Mouse (Mus musculus) embryonic facial prominence, embryonic 14.5 days (tissue): ENCODE measurements around the gene Sh3bgr. TPM values are rescaled to one million over a fixed set of nuclear protein-coding genes. Genes with fewer than 3 reads are reported as not detected.

ENCODE experiments used
- ATAC-seq: fragments of 200-750 bp; cut with Nextera tagmentation; 2 replicates; pipeline ENCODE4 v1.8.0; 2017; ENCODE audit warnings: low read depth, moderate number of reproducible peaks, moderate TSS enrichment
- DNase-seq: peaks from one replicate; pipeline ENCODE4 v3.0.0-alpha.2; 2015; ENCODE audit warnings: low spot score
- H3K27ac ChIP-seq: fragments of 300-500 bp; sonication (generic); replicated peaks from 2 replicates; pipeline ENCODE4 v1.5.1; 2014; ENCODE audit warnings: low read depth, mild to moderate bottlenecking, low read length, moderate library complexity
- H3K27me3 ChIP-seq: fragments of 300-500 bp; sonication (generic); replicated peaks from 2 replicates; pipeline ENCODE4 v1.6.1; 2014; ENCODE audit warnings: low read length; ENCODE audit not compliant: control insufficient read depth, insufficient read depth
- H3K36me3 ChIP-seq: fragments of 300-500 bp; sonication (generic); 2 replicates; pipeline ENCODE4 v1.6.1; 2014; ENCODE audit warnings: low read length, mixed read lengths; ENCODE audit not compliant: control insufficient read depth, insufficient read depth
- H3K4me1 ChIP-seq: fragments of 300-500 bp; sonication (generic); 2 replicates; pipeline ENCODE4 v1.6.1; 2014; ENCODE audit warnings: antibody characterized with exemption, low read length; ENCODE audit not compliant: control insufficient read depth, insufficient read depth
- H3K4me2 ChIP-seq: fragments of 300-500 bp; sonication (generic); 2 replicates; pipeline ENCODE4 v1.6.1; 2014; ENCODE audit warnings: low read depth, mild to moderate bottlenecking, low read length, moderate library complexity, mixed read lengths
- H3K4me3 ChIP-seq: fragments of 300-500 bp; sonication (generic); 2 replicates; pipeline ENCODE4 v1.5.1; 2014; ENCODE audit warnings: low read depth, mild to moderate bottlenecking, low read length
- H3K9ac ChIP-seq: fragments of 300-500 bp; sonication (generic); 2 replicates; pipeline ENCODE4 v1.6.1; 2014; ENCODE audit warnings: low read depth, mild to moderate bottlenecking, low read length, moderate library complexity, mixed read lengths
- H3K9me3 ChIP-seq: fragments of 300-500 bp; sonication (generic); 2 replicates; pipeline ENCODE4 v1.6.1; 2016; ENCODE audit warnings: low read length; ENCODE audit not compliant: control insufficient read depth
- WGBS: fragments of 180-500 bp; shearing (Covaris S2); extraction: QIAGEN DNeasy Blood & Tissue Kit; methylation state at CpG from one replicate; pipeline ENCODE4 v1.1.7; 2014; 5-methylcytosine and 5-hydroxymethylcytosine counted together
- polyA plus RNA-seq: library from polyadenylated mRNA; unstranded; fragments of >200 nt; fragmentation: Nextera tagmentation; extraction: Ambion mirVana; gene quantifications from 2 replicates; pipeline ENCODE4 v1.2.1, GENCODE M21; 2014

Sh3bgr gene
- polyA plus RNA-seq, 1 experiment from 2014 or later: 40.9 TPM

GRCm38 (mm10) chr16:96191531-96192506, 8.4 kb upstream of the Sh3bgr start, which contains the start of gene Lca5l:
TSS of gene Lca5l (minus strand) at chr16:96192271.
- DNase-seq: peak; percentile 99
- Histone ChIP-seq H3K27me3 (peaks cover 5% of the 10 kb centered on the region; the same call in 1 of the 2 replicates), H3K27ac (peak within 1 kb of the TSS; percentile 52), H3K4me1 (peaks cover 6% of the 10 kb centered on the region; the same call in 1 of the 2 replicates), H3K9me3 (no peaks in the 10 kb centered on the region), H3K4me3 (peak within 1 kb of the TSS; percentile 92), H3K9ac (peak within 1 kb of the TSS; percentile 80), H3K36me3 (no peaks in the 10 kb centered on the region), H3K4me2 (peak within 1 kb of the TSS; percentile 84)
- peak; percentile 98 for ATAC-seq
- 1% methylated on average over 55 of the region's 77 CpGs for WGBS

- Histone ChIP-seq H3K9me3 (no peaks in the 10 kb centered on the region), H3K9ac (0 out of 2 replicates have a peak overlapping the region, but pooled peaks have one; percentile 37), H3K27ac (no peak overlapping the region), H3K4me2 (peak overlapping the region; percentile 48), H3K4me1 (peaks cover 5% of the 10 kb centered on the region; the same call in 1 of the 2 replicates), H3K36me3 (no peaks in the 10 kb centered on the region), H3K27me3 (no peaks in the 10 kb centered on the region), H3K4me3 (peak overlapping the region; percentile 7; the same call in 1 of the 2 replicates)
- 35% methylated on average over 8 of the region's 9 CpGs for WGBS
- DNase-seq: no peak
- ATAC-seq: peak; percentile 50; the same call in 1 of the 2 replicates
Measured at GRCm38 (mm10) chr16:96200702-96201028, 415 bp downstream of the Sh3bgr start.

- H3K4me1 ChIP-seq: peaks cover 5% of the 10 kb centered on the region; the same call in 1 of the 2 replicates
- no peak overlapping the region for H3K4me2 ChIP-seq
- no peak overlapping the region for H3K4me3 ChIP-seq
- no peak overlapping the region for H3K9ac ChIP-seq
- H3K9me3 ChIP-seq: no peaks in the 10 kb centered on the region
- no peaks in the 10 kb centered on the region for H3K27me3 ChIP-seq
- 58% methylated on average over 11 of the region's 11 CpGs for whole genome bisulfite sequencing
- H3K27ac ChIP-seq: no peak overlapping the region
- ATAC-seq: no peak
- peak; percentile 61 for DNase-seq
- no peaks in the 10 kb centered on the region for H3K36me3 ChIP-seq
Measured at GRCm38 (mm10) chr16:96201485-96202232, 1.4 kb downstream of the Sh3bgr start.

- H3K36me3 ChIP-seq: no peaks in the 10 kb centered on the region
- no peak overlapping the region for H3K4me2 ChIP-seq
- 0 out of 2 replicates have a peak, but pooled peaks cover 4% of the 10 kb centered on the region for H3K9me3 ChIP-seq
- no peak overlapping the region for H3K9ac ChIP-seq
- H3K4me3 ChIP-seq: no peak overlapping the region
- no peaks in the 10 kb centered on the region for H3K27me3 ChIP-seq
- H3K4me1 ChIP-seq: no peaks in the 10 kb centered on the region
- DNase-seq: peak; percentile 6
- WGBS: 55% methylated on average over 10 of the region's 10 CpGs
- ATAC-seq: no peak
- no peak overlapping the region for H3K27ac ChIP-seq
Measured at GRCm38 (mm10) chr16:96209789-96210188, 9.5 kb downstream of the Sh3bgr start.

GRCm38 (mm10) chr16:96210856-96211255, 10.6 kb downstream of the Sh3bgr start:
- H3K4me1 ChIP-seq: no peaks in the 10 kb centered on the region
- DNase-seq (no peak), ATAC-seq (no peak)
- H3K4me3 ChIP-seq: no peak overlapping the region
- H3K27me3 ChIP-seq: no peaks in the 10 kb centered on the region
- no peaks in the 10 kb centered on the region for H3K36me3 ChIP-seq
- WGBS: 88% methylated on average over 7 of the region's 7 CpGs
- H3K9me3 ChIP-seq: 0 out of 2 replicates have a peak, but pooled peaks cover 4% of the 10 kb centered on the region
- H3K4me2 ChIP-seq: no peak overlapping the region
- H3K9ac ChIP-seq: no peak overlapping the region
- H3K27ac ChIP-seq: no peak overlapping the region

GRCm38 (mm10) chr16:96213027-96213426, 12.8 kb downstream of the Sh3bgr start:
- H3K4me2 ChIP-seq: no peak overlapping the region
- no peak overlapping the region for H3K27ac ChIP-seq
- 0 out of 2 replicates have a peak, but pooled peaks cover 4% of the 10 kb centered on the region for H3K9me3 ChIP-seq
- DNase-seq: no peak
- 97% methylated on average over 4 of the region's 4 CpGs for WGBS
- H3K27me3 ChIP-seq: no peaks in the 10 kb centered on the region
- no peaks in the 10 kb centered on the region for H3K4me1 ChIP-seq
- H3K9ac ChIP-seq: no peak overlapping the region
- H3K4me3 ChIP-seq: no peak overlapping the region
- ATAC-seq: no peak
- no peaks in the 10 kb centered on the region for H3K36me3 ChIP-seq

GRCm38 (mm10) chr16:96221491-96221890, 21.2 kb downstream of the Sh3bgr start:
- no peak overlapping the region for H3K4me2 ChIP-seq
- H3K27me3 ChIP-seq: no peaks in the 10 kb centered on the region
- H3K9ac ChIP-seq: no peak overlapping the region
- no peak for DNase-seq
- WGBS: 70% methylated on average over 5 of the region's 5 CpGs
- no peaks in the 10 kb centered on the region for H3K36me3 ChIP-seq
- H3K9me3 ChIP-seq: no peaks in the 10 kb centered on the region
- no peak overlapping the region for H3K27ac ChIP-seq
- no peak for ATAC-seq
- H3K4me3 ChIP-seq: no peak overlapping the region
- no peaks in the 10 kb centered on the region for H3K4me1 ChIP-seq

GRCm38 (mm10) chr16:96221959-96222358, 21.7 kb downstream of the Sh3bgr start:
- no peak overlapping the region for H3K9ac ChIP-seq
- no peak overlapping the region for H3K4me3 ChIP-seq
- no peak overlapping the region for H3K4me2 ChIP-seq
- H3K27me3 ChIP-seq: no peaks in the 10 kb centered on the region
- H3K4me1 ChIP-seq: no peaks in the 10 kb centered on the region
- DNase-seq (no peak), ATAC-seq (no peak)
- WGBS: 74% methylated on average over 3 of the region's 3 CpGs
- no peak overlapping the region for H3K27ac ChIP-seq
- no peaks in the 10 kb centered on the region for H3K9me3 ChIP-seq
- H3K36me3 ChIP-seq: no peaks in the 10 kb centered on the region
